Mouse (Mus musculus) heart, postnatal 0 days (tissue): ENCODE measurements around the gene Racgap1. TPM values are rescaled to one million over a fixed set of nuclear protein-coding genes. Genes with fewer than 3 reads are reported as not detected.

ENCODE experiments used
- ATAC-seq: fragments of 200-750 bp; cut with Nextera tagmentation; 2 replicates; pipeline ENCODE4 v1.8.0; 2017; ENCODE audit warnings: low read depth, moderate number of reproducible peaks, moderate library complexity; ENCODE audit not compliant: insufficient read depth
- DNase-seq: peaks from one replicate; pipeline ENCODE4 v3.0.0-alpha.2; 2016; ENCODE audit warnings: low spot score
- H3K27ac ChIP-seq: fragments of 300-500 bp; sonication (generic); 2 replicates; pipeline ENCODE4 v1.5.1; 2014; ENCODE audit warnings: low read depth, mild to moderate bottlenecking
- H3K27me3 ChIP-seq: fragments of 300-500 bp; sonication (generic); 2 replicates; pipeline ENCODE4 v1.6.1; 2014; ENCODE audit warnings: low read length, mixed read lengths; ENCODE audit not compliant: control insufficient read depth, insufficient read depth
- H3K36me3 ChIP-seq: fragments of 300-500 bp; sonication (generic); replicated peaks from 2 replicates; pipeline ENCODE4 v1.6.1; 2014; ENCODE audit warnings: low read length, mixed read lengths; ENCODE audit not compliant: control insufficient read depth, insufficient read depth
- H3K4me1 ChIP-seq: fragments of 300-500 bp; sonication (generic); 2 replicates; pipeline ENCODE4 v1.6.1; 2014; ENCODE audit warnings: antibody characterized with exemption; ENCODE audit not compliant: control insufficient read depth, insufficient read depth
- H3K4me2 ChIP-seq: fragments of 300-500 bp; sonication (generic); 2 replicates; pipeline ENCODE4 v1.6.1; 2014; ENCODE audit warnings: low read depth, mild to moderate bottlenecking, low read length, moderate library complexity
- H3K4me3 ChIP-seq: fragments of 300-500 bp; sonication (generic); 2 replicates; pipeline ENCODE4 v1.5.1; 2014; ENCODE audit warnings: low read depth, low read length
- H3K9ac ChIP-seq: fragments of 300-500 bp; sonication (generic); replicated peaks from 2 replicates; pipeline ENCODE4 v1.6.1; 2014; ENCODE audit warnings: low read depth, low read length, mixed read lengths
- H3K9me3 ChIP-seq: fragments of 300-500 bp; sonication (generic); replicated peaks from 2 replicates; pipeline ENCODE4 v1.6.1; 2016; ENCODE audit warnings: low read length; ENCODE audit not compliant: control insufficient read depth
- CTCF ChIP-seq: IDR thresholded peaks from 2 replicates; pipeline ENCODE4 v1.5.1; 2016; ENCODE audit warnings: antibody characterized with exemption, control low read depth, low read depth
- EP300 ChIP-seq: IDR thresholded peaks from 2 replicates; pipeline ENCODE4 v1.6.1; 2016; ENCODE audit warnings: antibody characterized with exemption, low read depth
- WGBS: fragments of 180-500 bp; shearing (Covaris S2); extraction: QIAGEN DNeasy Blood & Tissue Kit; methylation state at CpG from one replicate; pipeline ENCODE4 v1.1.7; 2014; 5-methylcytosine and 5-hydroxymethylcytosine counted together
- polyA plus RNA-seq: library from polyadenylated mRNA; unstranded; fragments of >200 nt; fragmentation: Nextera tagmentation; extraction: Ambion mirVana; gene quantifications from 2 replicates; pipeline ENCODE4 v1.2.1, GENCODE M21; 2015
- total RNA-seq: library from RNA; depleted of rRNA; stranded (reverse); fragments of >200 nt; gene quantifications from 2 replicates; pipeline ENCODE4 v1.2.3, GENCODE M21; 2014; ENCODE audit warnings: low replicate concordance

The Racgap1 gene
- total and polyA plus RNA-seq, 2 experiments from 2014 or later, result 36.8 to 59.2 TPM

DNA sequence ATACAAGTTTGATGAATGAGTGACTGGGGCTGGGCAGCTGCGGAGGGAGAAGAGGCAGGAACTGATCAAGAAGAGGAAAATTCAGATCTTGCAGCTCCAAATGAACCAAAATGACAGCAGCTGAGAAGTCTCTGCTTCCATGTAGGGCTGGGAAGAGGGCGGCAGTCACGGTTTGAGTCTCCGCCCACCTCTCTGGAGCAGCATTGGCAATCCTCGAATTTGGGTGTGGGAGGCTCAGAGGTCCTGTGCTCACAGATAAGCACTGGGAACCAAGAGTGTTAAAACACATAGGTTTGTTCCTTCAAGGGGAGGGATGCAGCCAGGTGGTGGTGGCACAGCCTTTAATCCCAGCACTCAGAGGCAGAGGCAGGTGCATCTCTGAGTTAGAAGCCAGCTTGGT lies 44.9 kb downstream of the Racgap1 start:
- TF ChIP-seq CTCF, result no peak
- TF ChIP-seq EP300, result no peak
- 0 out of 2 replicates have a peak, but pooled peaks cover 13% of the 10 kb centered on the region for H3K27me3 ChIP-seq
- no peak for ATAC-seq
- no peak overlapping the region for H3K4me2 ChIP-seq
- H3K4me1 ChIP-seq, result no peaks in the 10 kb centered on the region
- no peak overlapping the region for H3K9ac ChIP-seq
- no peaks in the 10 kb centered on the region for H3K36me3 ChIP-seq
- DNase-seq, result no peak
- WGBS, result 36% methylated on average over 5 of the region's 5 CpGs
- no peak overlapping the region for H3K4me3 ChIP-seq
- H3K27ac ChIP-seq, result no peak overlapping the region
- no peaks in the 10 kb centered on the region for H3K9me3 ChIP-seq

DNA sequence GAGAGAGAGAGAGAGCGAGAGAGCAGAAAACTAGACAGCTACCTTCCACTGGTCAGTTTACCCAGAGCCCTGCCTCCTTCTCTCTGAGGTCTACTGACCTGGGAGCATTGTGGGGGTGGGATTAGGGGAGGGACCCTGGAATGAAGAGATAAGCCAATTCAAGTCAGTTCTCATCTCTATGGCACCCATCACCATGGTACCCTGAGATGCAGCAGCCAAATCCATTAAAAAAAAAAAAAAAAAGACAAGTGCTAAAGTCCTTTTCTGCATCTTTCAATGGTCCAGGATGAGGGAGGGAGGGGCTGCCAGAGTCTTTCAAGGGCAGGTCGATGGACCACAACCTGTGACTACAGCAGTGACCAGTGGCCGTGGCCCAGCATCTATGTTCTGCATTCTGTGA lies 45.9 kb downstream of the Racgap1 start:
- Histone ChIP-seq H3K4me1 (no peaks in the 10 kb centered on the region), H3K9me3 (no peaks in the 10 kb centered on the region), H3K4me3 (no peak overlapping the region), H3K4me2 (no peak overlapping the region), H3K9ac (no peak overlapping the region), H3K36me3 (no peaks in the 10 kb centered on the region), H3K27ac (no peak overlapping the region), H3K27me3 (peaks cover 16% of the 10 kb centered on the region)
- 66% methylated on average over 3 of the region's 3 CpGs for WGBS
- TF ChIP-seq EP300 (no peak), CTCF (no peak)
- DNase-seq, result no peak
- no peak for ATAC-seq

DNA sequence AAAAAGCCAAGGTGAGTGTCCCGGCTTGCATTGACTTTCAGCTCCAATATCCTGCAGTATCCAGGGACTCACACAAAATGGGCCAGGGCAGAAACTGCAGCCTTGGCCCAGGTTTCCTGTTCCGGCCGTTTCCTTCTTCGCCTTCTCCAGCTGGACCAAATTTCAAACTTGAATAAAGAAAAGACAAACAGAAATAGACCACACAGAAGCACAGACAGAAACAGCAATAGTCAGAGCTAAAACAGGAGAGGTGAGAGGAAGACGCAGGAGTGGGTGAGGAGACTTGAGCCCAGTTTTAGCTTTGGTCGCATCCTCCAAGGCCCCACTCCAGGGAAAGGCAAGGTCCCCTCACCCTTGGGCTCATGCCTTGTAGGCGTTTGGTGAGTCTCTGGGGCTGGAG lies 48.2 kb downstream of the Racgap1 start:
- Histone ChIP-seq H3K27ac (no peak overlapping the region), H3K27me3 (peaks cover 28% of the 10 kb centered on the region), H3K9ac (no peak overlapping the region), H3K4me1 (no peaks in the 10 kb centered on the region), H3K4me2 (no peak overlapping the region), H3K36me3 (no peaks in the 10 kb centered on the region), H3K9me3 (no peaks in the 10 kb centered on the region), H3K4me3 (no peak overlapping the region)
- TF ChIP-seq EP300, result no peak
- TF ChIP-seq CTCF, result no peak
- WGBS, result 67% methylated on average over 7 of the region's 7 CpGs
- ATAC-seq (no peak), DNase-seq (no peak)

DNA sequence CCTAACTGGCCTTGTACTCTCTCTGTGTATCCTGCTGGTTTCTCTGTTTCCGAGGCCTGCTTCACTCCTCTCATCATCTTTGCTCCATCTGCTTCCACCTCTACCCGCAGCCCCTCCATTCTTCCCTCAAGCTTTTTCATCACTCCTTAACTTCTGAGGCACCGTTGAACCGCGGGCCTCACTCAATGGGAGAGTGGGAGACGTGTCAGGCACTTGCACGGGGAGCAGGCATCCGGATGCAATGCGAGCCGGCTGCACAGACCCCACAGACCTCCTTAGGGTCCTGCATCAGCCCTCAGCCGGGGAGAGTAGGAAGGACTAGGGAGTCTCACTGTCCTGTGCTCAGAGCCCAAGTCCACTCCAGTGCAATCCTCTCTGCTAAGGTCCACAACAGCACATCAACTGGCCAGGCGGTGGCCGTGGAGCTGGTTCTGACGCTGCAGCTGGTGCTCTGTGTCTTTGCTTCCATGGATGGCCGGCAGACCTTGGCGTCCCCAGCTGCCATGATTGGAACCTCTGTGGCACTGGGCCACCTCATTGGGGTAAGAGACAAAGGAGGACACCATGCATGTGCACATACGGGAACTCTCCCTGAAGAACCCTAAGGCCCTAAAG lies 49.1 kb downstream of the Racgap1 start:
- no peaks in the 10 kb centered on the region for H3K4me1 ChIP-seq
- no peak for DNase-seq
- H3K27me3 ChIP-seq, result peaks cover 35% of the 10 kb centered on the region
- 76% methylated on average over 17 of the region's 17 CpGs for WGBS
- no peak for TF ChIP-seq EP300
- TF ChIP-seq CTCF, result no peak
- H3K4me3 ChIP-seq, result no peak overlapping the region
- H3K9ac ChIP-seq, result no peak overlapping the region
- H3K27ac ChIP-seq, result no peak overlapping the region
- no peak for ATAC-seq
- no peak overlapping the region for H3K4me2 ChIP-seq
- H3K9me3 ChIP-seq, result no peaks in the 10 kb centered on the region
- H3K36me3 ChIP-seq, result no peaks in the 10 kb centered on the region

DNA sequence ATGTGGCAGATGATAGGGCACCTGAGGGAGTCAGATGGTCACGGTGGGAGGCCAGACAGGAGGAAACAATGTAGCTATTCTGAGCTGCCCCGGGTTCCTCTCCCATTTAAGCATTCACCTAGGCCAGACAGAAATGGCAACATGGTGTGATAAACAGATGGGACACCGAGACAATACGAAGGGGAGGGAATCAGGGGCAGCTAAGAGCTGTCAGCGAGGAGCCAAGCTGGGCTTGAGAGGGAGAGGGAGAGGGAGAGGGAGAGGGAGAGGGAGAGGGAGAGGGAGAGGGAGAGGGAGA lies 49.7 kb downstream of the Racgap1 start:
- no peak overlapping the region for H3K4me2 ChIP-seq
- DNase-seq (no peak), ATAC-seq (no peak)
- peaks cover 38% of the 10 kb centered on the region for H3K27me3 ChIP-seq
- no peaks in the 10 kb centered on the region for H3K4me1 ChIP-seq
- 20% methylated on average over 4 of the region's 5 CpGs for WGBS
- H3K27ac ChIP-seq, result no peak overlapping the region
- no peak overlapping the region for H3K9ac ChIP-seq
- no peak for TF ChIP-seq EP300
- no peak for TF ChIP-seq CTCF
- H3K4me3 ChIP-seq, result no peak overlapping the region
- no peaks in the 10 kb centered on the region for H3K9me3 ChIP-seq
- no peaks in the 10 kb centered on the region for H3K36me3 ChIP-seq

DNA sequence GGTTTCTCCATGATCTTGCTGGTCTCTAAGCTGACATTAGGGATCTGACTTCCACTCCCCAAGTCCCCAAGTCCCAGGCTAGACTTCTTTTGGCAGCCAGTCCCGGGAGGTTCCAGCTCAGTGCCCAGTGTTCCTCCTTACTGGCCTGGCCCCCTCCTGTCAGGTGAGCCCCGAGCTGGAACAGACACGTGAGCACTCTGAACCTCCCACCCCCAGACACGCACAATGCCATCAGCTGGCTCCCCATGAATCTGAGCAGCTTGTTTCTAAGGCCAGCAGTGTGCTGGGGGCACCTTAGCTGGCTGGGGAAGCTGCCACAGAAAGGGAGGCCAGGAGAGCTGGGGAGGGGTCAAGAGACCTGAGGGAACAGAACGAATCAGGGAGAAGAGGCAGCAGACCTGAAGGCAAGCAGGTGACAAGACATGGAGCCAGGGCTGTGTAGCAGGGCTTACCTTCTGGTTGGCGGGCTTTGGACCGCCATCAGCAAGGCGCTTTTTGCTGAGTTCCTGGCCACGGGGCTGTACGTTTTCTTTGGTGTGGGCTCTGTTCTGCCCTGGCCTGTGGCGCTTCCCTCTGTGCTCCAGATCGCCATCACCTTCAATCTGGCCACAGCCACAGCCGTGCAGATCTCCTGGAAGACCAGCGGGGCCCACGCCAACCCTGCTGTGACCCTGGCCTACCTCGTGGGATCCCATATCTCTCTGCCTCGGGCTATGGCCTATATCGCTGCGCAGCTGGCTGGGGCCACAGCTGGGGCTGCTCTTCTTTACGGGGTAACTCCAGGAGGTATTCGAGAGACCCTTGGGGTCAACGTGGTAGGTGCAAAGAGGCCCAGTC lies 50.3 kb downstream of the Racgap1 start, which contains the start of gene Aqp6:
Gene Aqp6, plus strand, starts transcription at position 415 of the 837 bp plus-strand sequence.
- ATAC-seq, result no peak
- Histone ChIP-seq H3K4me2 (no peak within 1 kb of the TSS), H3K27me3 (peaks cover 41% of the 10 kb centered on the region), H3K36me3 (no peaks in the 10 kb centered on the region), H3K9ac (no peak within 1 kb of the TSS), H3K9me3 (no peaks in the 10 kb centered on the region), H3K27ac (no peak within 1 kb of the TSS), H3K4me1 (no peaks in the 10 kb centered on the region), H3K4me3 (no peak within 1 kb of the TSS)
- TF ChIP-seq CTCF (no peak), EP300 (no peak)
- no peak for DNase-seq
- whole genome bisulfite sequencing, result 63% methylated on average over 22 of the region's 22 CpGs
